Mouse (Mus musculus) neural tube, embryonic 14.5 days (tissue): ENCODE measurements around the gene Vstm2l. TPM values are rescaled to one million over a fixed set of nuclear protein-coding genes. Genes with fewer than 3 reads are reported as not detected.

ENCODE experiments used
- ATAC-seq: fragments of 200-750 bp; cut with Nextera tagmentation; 2 replicates; pipeline ENCODE4 v1.8.0; 2017; ENCODE audit warnings: low read depth, mild to moderate bottlenecking, moderate TSS enrichment, moderate library complexity
- H3K27ac ChIP-seq: fragments of 300-500 bp; sonication (generic); 2 replicates; pipeline ENCODE4 v1.5.1; 2014; ENCODE audit warnings: low read depth, mild to moderate bottlenecking, control low read depth, low read length, moderate library complexity, mixed read lengths
- H3K27me3 ChIP-seq: fragments of 300-500 bp; sonication (generic); 2 replicates; pipeline ENCODE4 v1.6.1; 2014; ENCODE audit warnings: low read length; ENCODE audit not compliant: control insufficient read depth, insufficient read depth
- H3K36me3 ChIP-seq: fragments of 300-500 bp; sonication (generic); 2 replicates; pipeline ENCODE4 v1.6.1; 2014; ENCODE audit warnings: low read length, mixed read lengths; ENCODE audit not compliant: control insufficient read depth, insufficient read depth
- H3K4me1 ChIP-seq: fragments of 300-500 bp; sonication (generic); 2 replicates; pipeline ENCODE4 v1.6.1; 2014; ENCODE audit warnings: low read length; ENCODE audit not compliant: control insufficient read depth, insufficient read depth
- H3K4me2 ChIP-seq: fragments of 300-500 bp; sonication (generic); 2 replicates; pipeline ENCODE4 v1.6.1; 2014; ENCODE audit warnings: mild to moderate bottlenecking, low read depth, low read length, control low read depth
- H3K4me3 ChIP-seq: fragments of 300-500 bp; sonication (generic); 2 replicates; pipeline ENCODE4 v1.5.1; 2014; ENCODE audit warnings: low read depth, low read length, control low read depth, mixed read lengths
- H3K9ac ChIP-seq: fragments of 300-500 bp; sonication (generic); replicated peaks from 2 replicates; pipeline ENCODE4 v1.6.1; 2014; ENCODE audit warnings: low read depth, mild to moderate bottlenecking, control low read depth, low read length, mixed read lengths
- H3K9me3 ChIP-seq: fragments of 300-500 bp; sonication (generic); 2 replicates; pipeline ENCODE4 v1.6.1; 2016; ENCODE audit warnings: low read length; ENCODE audit not compliant: control insufficient read depth
- WGBS: fragments of 180-500 bp; shearing (Covaris S2); extraction: QIAGEN DNeasy Blood & Tissue Kit; methylation state at CpG from one replicate; pipeline ENCODE4 v1.1.7; 2014; 5-methylcytosine and 5-hydroxymethylcytosine counted together
- polyA plus RNA-seq: library from polyadenylated mRNA; unstranded; fragments of >200 nt; fragmentation: Nextera tagmentation; extraction: Ambion mirVana; gene quantifications from 2 replicates; pipeline ENCODE4 v1.2.1, GENCODE M21; 2014

Gene Vstm2l
- polyA plus RNA-seq, 1 experiment from 2014 or later, result 60.0 TPM

GRCm38 (mm10) chr2:157924504-157924903, 10.1 kb downstream of the Vstm2l start:
- no peak for ATAC-seq
- Histone ChIP-seq H3K4me2 (no peak overlapping the region), H3K9ac (no peak overlapping the region), H3K4me3 (no peak overlapping the region), H3K4me1 (peaks cover 47% of the 10 kb centered on the region), H3K9me3 (no peaks in the 10 kb centered on the region), H3K27me3 (no peaks in the 10 kb centered on the region), H3K27ac (no peak overlapping the region), H3K36me3 (no peaks in the 10 kb centered on the region)
- 66% methylated on average over 5 of the region's 5 CpGs for WGBS

- no peak overlapping the region for H3K4me3 ChIP-seq
- ATAC-seq, result no peak
- H3K9ac ChIP-seq, result no peak overlapping the region
- peak overlapping the region; percentile 35 for H3K27ac ChIP-seq
- H3K4me2 ChIP-seq, result no peak overlapping the region
- 33% methylated on average over 7 of the region's 7 CpGs for WGBS
- H3K4me1 ChIP-seq, result peaks cover 36% of the 10 kb centered on the region
- no peaks in the 10 kb centered on the region for H3K9me3 ChIP-seq
- no peaks in the 10 kb centered on the region for H3K27me3 ChIP-seq
- H3K36me3 ChIP-seq, result no peaks in the 10 kb centered on the region
Measured at GRCm38 (mm10) chr2:157926502-157926901, 12.0 kb downstream of the Vstm2l start.

- Histone ChIP-seq H3K4me2 (no peak overlapping the region), H3K9me3 (no peaks in the 10 kb centered on the region), H3K27ac (peak overlapping the region; percentile 35), H3K4me1 (peaks cover 31% of the 10 kb centered on the region), H3K36me3 (no peaks in the 10 kb centered on the region), H3K27me3 (no peaks in the 10 kb centered on the region), H3K4me3 (no peak overlapping the region), H3K9ac (no peak overlapping the region)
- no peak for ATAC-seq
- 37% methylated on average over 3 of the region's 3 CpGs for WGBS
Measured at GRCm38 (mm10) chr2:157926927-157927326, 12.5 kb downstream of the Vstm2l start.

GRCm38 (mm10) chr2:157927397-157927796, 12.9 kb downstream of the Vstm2l start:
- no peaks in the 10 kb centered on the region for H3K9me3 ChIP-seq
- H3K4me1 ChIP-seq, result peaks cover 27% of the 10 kb centered on the region
- no peaks in the 10 kb centered on the region for H3K27me3 ChIP-seq
- H3K4me3 ChIP-seq, result no peak overlapping the region
- no peaks in the 10 kb centered on the region for H3K36me3 ChIP-seq
- 0 out of 2 replicates have a peak overlapping the region, but pooled peaks have one; percentile 2 for H3K9ac ChIP-seq
- H3K4me2 ChIP-seq, result peak overlapping the region; percentile 5; the same call in 1 of the 2 replicates
- peak overlapping the region; percentile 35 for H3K27ac ChIP-seq
- no peak; the same call in 1 of the 2 replicates for ATAC-seq
- WGBS, result 42% methylated on average over 20 of the region's 20 CpGs

GRCm38 (mm10) chr2:157927815-157928214, 13.4 kb downstream of the Vstm2l start:
- Histone ChIP-seq H3K36me3 (no peaks in the 10 kb centered on the region), H3K9me3 (no peaks in the 10 kb centered on the region), H3K4me1 (peaks cover 23% of the 10 kb centered on the region), H3K4me2 (peak overlapping the region; percentile 5; the same call in 1 of the 2 replicates), H3K27me3 (no peaks in the 10 kb centered on the region), H3K9ac (0 out of 2 replicates have a peak overlapping the region, but pooled peaks have one; percentile 2), H3K4me3 (no peak overlapping the region), H3K27ac (peak overlapping the region; percentile 35; the same call in 1 of the 2 replicates)
- WGBS, result 4% methylated on average over 2 of the region's 2 CpGs
- peak; percentile 19; the same call in 1 of the 2 replicates for ATAC-seq

GRCm38 (mm10) chr2:157932655-157933054, 18.2 kb downstream of the Vstm2l start:
- Histone ChIP-seq H3K27me3 (no peaks in the 10 kb centered on the region), H3K9me3 (no peaks in the 10 kb centered on the region), H3K4me2 (no peak overlapping the region), H3K27ac (no peak overlapping the region), H3K4me3 (no peak overlapping the region), H3K9ac (no peak overlapping the region), H3K4me1 (peaks cover 10% of the 10 kb centered on the region), H3K36me3 (peaks cover 8% of the 10 kb centered on the region)
- ATAC-seq, result no peak
- 80% methylated on average over 4 of the region's 4 CpGs for whole genome bisulfite sequencing

- Histone ChIP-seq H3K27ac (no peak overlapping the region), H3K4me3 (no peak overlapping the region), H3K4me1 (peaks cover 5% of the 10 kb centered on the region), H3K4me2 (no peak overlapping the region), H3K9ac (no peak overlapping the region), H3K36me3 (peaks cover 9% of the 10 kb centered on the region), H3K27me3 (no peaks in the 10 kb centered on the region), H3K9me3 (no peaks in the 10 kb centered on the region)
- no peak for ATAC-seq
- WGBS, result 85% methylated on average over 11 of the region's 11 CpGs
Measured at GRCm38 (mm10) chr2:157935444-157936171, 21.2 kb downstream of the Vstm2l start.

- peaks cover 16% of the 10 kb centered on the region for H3K4me1 ChIP-seq
- no peak overlapping the region for H3K4me2 ChIP-seq
- no peak overlapping the region for H3K9ac ChIP-seq
- H3K9me3 ChIP-seq, result no peaks in the 10 kb centered on the region
- no peak overlapping the region for H3K27ac ChIP-seq
- H3K4me3 ChIP-seq, result no peak overlapping the region
- no peaks in the 10 kb centered on the region for H3K27me3 ChIP-seq
- H3K36me3 ChIP-seq, result peaks cover 9% of the 10 kb centered on the region
- 83% methylated on average over 4 of the region's 4 CpGs for WGBS
- ATAC-seq, result no peak
Measured at GRCm38 (mm10) chr2:157936676-157937075, 22.2 kb downstream of the Vstm2l start.

GRCm38 (mm10) chr2:157940586-157941185, 26.2 kb downstream of the Vstm2l start:
- H3K9me3 ChIP-seq, result no peaks in the 10 kb centered on the region
- ATAC-seq, result no peak
- H3K27me3 ChIP-seq, result no peaks in the 10 kb centered on the region
- peaks cover 22% of the 10 kb centered on the region for H3K4me1 ChIP-seq
- H3K9ac ChIP-seq, result no peak overlapping the region
- peaks cover 9% of the 10 kb centered on the region for H3K36me3 ChIP-seq
- 0 out of 2 replicates have a peak overlapping the region, but pooled peaks have one; percentile 11 for H3K27ac ChIP-seq
- H3K4me3 ChIP-seq, result no peak overlapping the region
- 3% methylated on average over 18 of the region's 18 CpGs for WGBS
- H3K4me2 ChIP-seq, result peak overlapping the region; percentile 6; the same call in 1 of the 2 replicates
